Mouse (Mus musculus) CD8-positive naive resting alpha-beta T cell, adult 2 months (primary cell): ENCODE measurements around the gene Fars2.
"Not testable (repeated sequence)": the region's sequence is repeated elsewhere in the genome, so short reads cannot be mapped to it uniquely, and the experiment has no call there.

Source experiments
- DNase-seq, 2 experiments: peaks; one replicate each; pipeline ENCODE4 v3.0.0; 2022; ENCODE audit warnings: low read depth in 2 of 2, low spot score in 2 of 2

Fars2 gene

DNA sequence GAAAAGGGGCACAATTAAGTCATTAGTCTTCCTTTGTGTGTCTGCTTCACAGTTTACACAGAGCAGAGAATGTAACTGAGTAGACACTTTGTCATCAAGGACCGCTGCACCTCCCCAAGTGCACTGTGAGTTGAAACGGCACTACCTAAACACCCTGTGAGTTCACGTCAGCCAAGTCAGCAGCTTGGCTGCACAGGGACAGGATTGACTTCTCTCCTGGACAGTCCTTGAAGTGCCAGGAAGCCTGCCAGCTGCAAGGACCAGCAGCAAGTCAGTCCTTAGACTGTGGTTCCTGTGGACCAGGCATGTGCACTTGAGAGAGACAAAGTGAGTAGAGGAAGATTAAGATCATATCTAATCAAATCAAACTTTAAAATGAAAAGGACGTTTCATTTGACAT, 330.7 kb downstream of the Fars2 start:
- no peak for DNase-seq

DNA sequence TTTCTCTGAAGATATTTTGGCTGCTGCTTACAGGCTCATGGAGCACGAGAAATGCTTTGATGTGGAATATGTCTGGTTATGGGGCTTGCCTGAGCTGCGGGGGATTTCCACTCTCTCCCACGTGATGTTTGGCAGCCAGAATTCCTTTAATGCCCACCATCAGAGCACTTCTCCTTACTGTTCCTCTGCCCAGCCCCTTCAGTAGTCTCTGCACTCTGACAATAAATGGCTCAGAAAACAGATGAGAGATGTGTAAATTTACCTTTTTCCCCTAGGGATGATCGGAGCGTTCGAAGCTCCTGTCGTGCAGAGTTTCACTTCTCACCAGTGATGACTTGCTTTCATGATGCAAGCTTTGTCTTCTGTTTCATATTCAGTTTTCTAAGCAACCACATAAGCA, 331.4 kb downstream of the Fars2 start:
- no peak for DNase-seq

DNA sequence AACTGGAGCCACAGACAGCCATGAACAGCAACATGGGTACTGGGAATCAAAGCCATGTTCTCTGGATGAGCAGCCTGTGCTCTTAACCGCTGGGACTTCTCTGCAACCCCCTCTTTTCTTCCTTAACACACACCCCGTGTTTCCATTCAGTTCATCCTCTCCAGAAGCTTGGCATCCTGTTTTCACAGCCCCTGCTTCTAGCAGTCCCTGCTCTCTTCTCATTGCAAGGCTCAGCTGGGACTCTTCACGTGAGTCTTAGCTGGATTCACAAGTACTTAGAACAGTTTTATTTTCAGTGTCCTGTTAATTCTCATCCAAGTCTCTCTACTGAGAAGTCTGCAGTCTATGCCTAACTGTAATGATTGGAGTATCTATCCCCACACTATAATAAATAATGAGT, 334.2 kb downstream of the Fars2 start:
- no peak for DNase-seq

DNA sequence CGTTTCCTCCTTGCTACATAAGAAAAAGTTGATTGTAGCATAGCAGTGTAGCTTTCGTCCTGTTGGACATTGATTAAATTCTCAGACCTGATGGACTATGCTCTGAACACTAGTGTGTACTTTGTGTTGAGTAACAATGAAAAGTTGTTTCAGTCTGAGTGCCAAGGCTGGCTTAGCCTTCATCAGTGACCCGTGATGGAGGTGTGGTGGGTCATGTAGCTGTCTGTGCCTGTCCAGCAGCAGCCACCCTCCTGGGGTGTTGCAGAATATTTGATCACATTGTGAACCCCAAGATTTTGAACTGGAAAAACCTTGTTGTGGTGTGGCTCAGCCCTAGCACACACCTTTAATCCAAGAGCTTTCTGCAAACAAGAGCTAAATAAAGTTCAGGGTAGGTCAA, 343.3 kb downstream of the Fars2 start:
- no peak for DNase-seq

DNA sequence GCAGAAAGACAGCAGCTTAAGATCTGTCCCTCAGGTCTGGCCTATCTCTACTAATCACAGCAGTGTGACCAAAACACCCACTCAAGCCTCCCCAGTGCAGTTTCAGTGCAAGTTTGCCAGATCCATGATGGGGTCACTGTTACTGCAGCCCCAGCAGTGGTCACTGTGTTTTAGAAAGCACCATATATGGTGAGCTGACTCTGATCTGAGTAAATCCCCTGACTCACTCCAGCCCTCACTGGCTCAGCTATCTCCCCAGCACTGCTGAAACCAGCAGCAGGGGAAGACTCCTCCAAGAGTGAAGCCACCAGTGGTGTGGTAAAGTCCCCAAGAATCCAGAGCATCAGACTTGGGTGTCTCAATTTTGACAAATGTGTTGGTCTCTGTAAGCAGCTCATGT, 346.5 kb downstream of the Fars2 start:
- DNase-seq, result no peak

DNA sequence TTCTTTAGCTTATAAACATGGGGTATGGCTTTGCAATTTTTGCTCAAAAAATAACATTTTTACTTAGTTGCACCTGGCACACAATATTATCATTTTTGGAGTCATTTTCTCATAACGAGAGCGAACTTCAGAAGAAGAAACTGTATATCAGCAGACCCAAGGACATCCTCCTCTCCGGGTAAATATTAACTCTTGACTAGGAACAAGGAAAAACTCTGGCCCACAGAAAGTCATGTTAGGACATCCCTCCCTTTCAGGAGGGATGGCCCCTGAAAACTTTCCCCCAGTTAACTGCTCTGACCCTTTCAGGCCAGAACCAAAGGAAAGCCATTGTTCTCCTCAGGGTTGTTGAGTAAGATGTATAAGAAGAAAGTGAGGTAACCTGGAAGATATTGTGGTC, 348.9 kb downstream of the Fars2 start:
- DNase-seq, result not testable (repeated sequence)

DNA sequence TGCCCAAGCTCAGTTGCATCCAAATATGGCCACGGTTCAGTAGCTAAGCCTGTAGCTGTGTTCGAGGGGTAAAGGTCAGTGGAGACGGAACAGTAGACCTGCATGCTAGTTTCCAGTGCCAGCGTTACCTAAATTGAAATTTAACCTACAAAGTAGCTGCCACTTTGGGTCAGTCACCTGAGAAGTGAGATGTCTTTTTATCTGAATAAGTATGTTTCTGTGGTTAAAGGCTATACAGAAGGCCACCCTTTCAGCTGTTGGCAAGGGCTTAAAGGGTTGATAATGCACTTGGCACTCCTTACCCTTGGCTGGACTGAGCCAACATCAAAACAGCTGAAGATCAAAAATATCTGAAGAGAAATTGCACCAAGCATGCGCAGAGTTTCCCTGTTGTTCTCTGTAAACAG, 349.3 kb downstream of the Fars2 start:
- DNase-seq, result no peak

DNA sequence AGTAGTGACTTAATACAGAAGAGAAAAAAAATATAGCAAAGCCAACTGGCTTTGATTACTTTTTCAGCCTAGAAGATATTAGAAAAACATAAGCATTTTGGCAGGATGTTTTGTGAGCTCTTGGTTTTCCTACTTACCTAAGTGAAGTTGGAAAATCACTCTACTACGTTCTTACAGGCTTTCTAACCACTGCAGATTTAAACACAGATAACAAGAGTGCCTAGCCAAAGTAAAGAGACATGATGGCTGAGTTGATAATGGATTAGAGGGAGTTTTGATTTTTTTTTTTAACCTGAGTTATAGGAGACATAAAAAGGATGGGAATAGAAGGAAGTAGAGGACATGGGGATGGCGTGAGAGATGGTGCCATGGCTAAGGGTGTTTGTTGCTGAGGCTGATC, 350.6 kb downstream of the Fars2 start:
- no peak for DNase-seq

DNA sequence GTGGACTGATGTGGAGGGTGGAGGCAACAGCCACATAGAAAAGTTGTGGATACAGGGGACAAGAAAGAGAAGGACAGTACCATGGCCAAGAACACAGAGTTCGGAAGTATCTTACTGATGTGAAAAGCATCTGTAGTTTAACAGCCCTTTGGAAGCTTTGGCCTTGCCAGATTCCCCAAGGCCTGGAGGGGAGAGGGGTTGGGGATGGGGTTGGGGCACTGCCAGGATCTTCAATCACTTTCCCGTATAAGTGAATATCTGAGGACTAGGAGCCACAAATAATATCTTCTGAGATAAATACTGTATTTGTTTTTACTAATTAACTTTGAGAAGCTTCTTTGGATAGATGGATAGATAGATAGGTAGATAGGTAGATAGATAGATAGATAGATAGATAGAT, 351.8 kb downstream of the Fars2 start:
- no peak for DNase-seq

DNA sequence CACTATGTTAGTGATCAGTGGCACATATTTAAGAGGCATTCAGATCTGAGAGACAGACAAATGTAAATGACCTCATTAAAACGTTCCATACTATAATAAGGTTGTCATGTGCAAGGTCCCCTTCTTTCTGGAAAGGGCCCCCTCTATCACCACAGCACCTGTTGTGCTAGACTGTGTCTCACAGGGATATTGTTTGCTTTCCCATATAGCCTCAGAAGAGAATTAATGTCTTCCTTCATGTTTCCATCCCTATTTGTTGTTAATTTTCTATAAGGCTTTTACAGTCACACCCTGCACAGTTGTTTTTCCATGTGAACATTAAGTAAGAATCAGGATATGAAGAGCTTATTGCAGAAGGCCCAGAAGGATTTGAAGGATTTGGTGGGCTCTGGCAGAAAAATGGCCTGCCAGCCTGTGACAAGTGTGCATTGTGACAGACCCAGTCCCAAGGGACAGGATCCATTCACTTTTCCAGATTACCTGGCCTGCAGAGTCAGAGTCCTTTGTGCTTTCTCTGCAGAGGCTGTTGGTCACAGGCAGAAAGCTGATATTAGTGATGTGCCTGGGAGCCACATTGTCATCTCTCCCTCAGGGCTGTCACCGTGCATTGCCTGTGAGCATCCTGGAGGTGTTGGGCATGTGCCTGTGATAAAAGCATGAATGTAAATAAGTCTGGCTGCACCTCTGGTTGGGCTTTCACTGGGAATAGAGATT, 352.4 kb downstream of the Fars2 start:
- no peak for DNase-seq

DNA sequence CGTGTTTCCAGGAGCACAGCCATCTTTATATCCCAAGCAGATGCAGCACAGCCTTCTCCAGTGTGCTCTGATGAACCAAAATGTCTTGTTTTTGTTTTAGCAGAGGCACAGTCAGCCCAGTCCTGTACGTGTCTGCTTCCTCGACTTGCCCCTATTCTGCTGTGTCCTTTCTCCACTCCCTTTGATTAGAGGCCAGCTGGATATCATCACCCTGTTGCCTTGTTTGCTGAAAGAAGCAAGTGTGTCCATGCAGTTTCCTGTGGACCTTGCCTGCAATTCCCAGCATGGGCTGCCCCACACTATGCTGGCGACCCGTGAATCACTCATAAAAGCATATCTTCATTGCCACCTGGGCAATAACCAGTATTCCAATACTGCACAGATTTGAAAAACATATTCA, 360.4 kb downstream of the Fars2 start:
- DNase-seq, result no peak

DNA sequence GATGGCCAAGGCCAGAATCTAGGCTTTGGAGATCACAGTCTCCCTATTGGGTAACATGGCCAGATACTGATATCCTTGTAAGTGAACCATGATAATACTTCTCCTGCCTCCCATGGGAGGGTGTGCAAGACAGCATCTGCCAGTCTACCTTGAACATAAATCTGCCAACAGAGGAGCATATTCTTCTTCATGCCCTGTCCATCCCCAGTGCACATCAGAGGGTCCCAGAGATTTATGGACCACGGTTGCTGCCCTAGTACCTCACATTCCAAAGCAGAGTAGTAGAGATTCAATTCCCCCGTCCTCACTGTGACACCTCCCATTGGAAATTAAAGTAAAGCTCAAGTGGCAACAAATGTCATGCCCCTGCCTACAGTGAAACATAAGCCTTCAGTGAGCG, 361.0 kb downstream of the Fars2 start:
- DNase-seq, result no peak

DNA sequence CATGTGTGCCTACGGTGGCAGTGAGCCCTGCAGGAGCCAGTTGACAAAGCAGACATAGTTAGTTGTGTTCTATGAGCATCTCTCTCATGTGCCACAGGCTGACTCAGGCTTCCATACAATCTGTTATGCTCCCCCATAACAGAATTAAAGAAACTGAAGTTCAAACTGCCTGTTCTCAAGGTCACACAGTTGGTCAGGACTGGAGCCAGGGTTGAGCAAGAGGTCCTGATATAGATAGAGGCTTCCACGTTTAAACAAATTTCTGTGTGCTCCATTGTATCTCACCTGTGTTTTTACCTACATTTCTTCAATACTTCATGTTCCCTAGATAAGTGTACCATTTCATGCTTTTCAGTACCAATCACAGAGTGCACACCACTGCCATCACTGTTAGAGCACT, 362.9 kb downstream of the Fars2 start:
- no peak for DNase-seq

DNA sequence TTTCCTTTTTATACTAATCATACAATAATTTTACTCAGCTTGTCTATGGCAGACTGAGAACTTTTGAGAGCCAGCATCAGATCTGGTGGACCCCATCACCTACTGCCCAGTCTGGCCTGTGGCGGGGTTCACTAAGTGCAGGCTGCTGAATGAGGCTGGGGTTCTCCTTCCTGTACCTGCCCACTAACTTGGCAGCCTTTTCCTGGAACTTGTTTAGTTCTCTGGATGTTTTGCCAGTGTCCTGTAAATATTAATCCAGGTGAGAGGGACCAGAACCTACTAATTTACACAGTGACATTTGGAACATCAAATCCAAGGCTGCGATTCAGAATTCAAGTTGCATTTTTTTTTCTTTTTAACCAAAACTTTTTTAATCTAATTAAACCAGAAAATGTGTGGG, 367.2 kb downstream of the Fars2 start:
- no peak for DNase-seq

DNA sequence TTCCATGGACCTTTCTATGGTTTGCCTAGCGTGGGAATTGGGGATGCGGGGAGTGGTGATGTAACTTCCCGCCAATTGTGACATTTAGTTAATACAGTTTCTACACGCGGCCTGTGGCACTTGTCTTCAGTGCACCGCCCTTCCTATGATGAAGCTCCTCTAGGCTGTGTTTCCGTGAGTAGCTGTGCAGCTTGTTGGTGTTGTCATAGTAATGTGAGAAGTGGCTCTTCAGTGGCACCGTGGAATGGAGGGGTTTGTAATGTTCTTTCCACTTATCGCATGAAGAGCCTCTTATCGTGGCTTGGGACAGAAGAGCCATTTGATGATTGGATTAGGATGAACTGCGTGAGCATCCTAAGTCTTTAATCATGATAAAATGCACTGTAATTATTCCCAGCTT, 369.5 kb downstream of the Fars2 start:
- no peak for DNase-seq

DNA sequence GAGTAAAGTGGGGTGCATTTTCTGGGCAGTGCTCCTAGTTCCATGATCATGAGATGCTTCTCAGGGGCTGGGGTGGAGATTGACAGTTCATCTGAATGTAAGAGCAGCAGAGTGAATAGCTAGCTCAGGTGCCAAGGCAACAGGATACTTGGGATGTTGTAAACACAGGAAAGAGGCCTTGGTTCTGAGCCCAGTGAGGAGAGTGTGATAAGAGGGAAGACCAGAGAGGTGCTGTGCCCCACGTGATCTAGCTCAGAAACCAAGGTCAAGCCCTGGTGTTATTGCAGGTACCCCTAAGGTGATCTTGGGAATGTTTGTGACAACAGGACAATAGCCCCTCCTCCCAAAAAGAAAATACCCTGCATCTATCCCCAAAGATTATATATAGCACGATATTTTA, 372.2 kb downstream of the Fars2 start:
- no peak for DNase-seq

DNA sequence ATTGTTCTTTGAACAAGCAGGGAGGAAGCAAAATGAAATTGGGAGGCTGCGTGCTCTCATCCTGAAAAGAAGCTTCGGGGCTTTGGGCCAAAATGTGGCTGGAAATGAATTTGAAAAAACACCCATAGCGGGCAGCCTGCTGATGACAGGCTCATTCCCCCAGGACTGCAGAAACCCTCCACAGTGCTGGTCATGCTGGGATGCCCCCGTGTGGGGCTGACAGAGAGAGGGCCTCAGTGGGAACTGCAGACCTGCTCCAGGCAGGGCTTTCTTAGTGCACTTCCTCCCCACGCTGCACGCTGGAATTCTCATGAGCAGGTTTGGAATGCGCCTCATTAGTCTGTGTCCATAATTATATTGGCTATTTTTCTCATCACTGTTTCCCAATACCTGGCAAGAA, 373.4 kb downstream of the Fars2 start:
- DNase-seq, result no peak

DNA sequence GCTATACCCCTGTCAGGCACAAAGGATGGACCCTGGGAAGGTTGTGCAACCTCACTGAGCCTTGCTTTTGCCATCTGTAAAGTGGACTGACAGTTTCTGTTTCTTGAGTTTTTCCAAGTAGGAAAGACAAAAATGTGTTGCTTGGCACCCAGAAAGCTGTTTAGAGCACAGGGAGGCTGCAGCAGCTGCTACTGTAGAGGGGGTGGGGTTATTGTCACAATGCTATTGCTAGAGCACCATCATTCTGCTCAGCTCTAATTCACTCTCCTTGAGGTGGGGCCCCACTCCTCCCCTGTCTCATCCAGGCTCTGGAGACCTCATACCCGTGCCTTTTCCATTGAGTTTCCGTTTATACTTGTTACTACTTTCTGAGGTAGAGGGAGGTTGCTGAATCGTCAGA, 375.2 kb downstream of the Fars2 start:
- DNase-seq, result no peak

DNA sequence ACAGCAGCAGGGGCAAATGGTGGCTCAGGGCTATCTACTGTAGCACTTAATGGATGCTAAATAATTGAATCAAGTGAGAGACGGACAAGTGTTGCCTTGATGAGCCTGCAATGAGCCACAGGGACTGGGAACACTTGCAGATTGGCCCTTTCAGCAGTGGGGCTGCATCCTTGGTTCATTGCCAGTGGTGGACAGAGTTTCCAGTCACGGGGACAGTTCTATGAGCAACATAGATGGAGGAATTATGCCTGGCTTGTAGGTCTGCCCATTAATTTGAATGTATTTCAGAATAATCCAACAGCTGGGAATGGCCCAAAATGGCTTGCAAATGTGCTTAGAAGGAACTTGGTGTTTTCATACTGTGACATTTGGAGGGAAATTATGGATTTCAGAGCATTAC, 376.1 kb downstream of the Fars2 start:
- no peak for DNase-seq

DNA sequence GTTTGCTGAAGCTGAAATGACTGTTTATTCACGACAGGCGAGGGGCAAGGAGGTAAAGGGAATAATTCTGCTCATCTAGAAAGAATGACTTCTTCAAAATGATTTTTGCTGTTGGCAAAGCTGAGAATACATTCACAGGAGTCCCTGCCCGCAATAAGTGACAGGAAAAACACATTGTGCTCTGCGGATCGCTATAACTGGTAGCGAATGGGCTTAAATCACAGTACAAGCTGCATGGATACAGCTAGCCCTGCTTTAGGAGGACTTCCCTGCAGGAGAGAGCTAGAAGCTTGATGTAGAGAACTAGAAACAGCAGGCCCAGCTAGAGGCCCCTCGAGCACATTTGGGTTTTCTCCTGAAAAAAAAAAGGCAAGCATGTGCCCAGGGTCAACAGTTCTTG, 376.6 kb downstream of the Fars2 start:
- DNase-seq, result no peak

DNA sequence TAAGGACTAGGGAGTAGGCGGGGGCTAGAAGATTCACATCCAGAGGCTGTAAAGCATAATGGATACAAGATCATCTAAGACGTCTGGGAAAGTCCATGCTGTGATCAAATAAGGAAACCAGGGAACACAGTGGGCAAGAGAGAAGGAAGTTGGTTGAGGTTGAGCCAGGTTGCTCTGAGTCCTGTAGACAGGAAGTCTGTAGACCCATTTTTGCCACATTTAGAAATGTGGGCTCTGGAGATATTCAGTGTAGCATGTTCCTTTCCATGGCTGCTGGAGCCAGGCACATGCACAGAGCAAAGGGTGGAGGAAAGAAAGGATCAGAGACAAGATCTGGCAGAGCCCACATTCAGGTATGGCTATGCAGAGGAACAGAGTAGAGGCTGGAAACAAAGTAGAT, 378.8 kb downstream of the Fars2 start:
- no peak for DNase-seq

DNA sequence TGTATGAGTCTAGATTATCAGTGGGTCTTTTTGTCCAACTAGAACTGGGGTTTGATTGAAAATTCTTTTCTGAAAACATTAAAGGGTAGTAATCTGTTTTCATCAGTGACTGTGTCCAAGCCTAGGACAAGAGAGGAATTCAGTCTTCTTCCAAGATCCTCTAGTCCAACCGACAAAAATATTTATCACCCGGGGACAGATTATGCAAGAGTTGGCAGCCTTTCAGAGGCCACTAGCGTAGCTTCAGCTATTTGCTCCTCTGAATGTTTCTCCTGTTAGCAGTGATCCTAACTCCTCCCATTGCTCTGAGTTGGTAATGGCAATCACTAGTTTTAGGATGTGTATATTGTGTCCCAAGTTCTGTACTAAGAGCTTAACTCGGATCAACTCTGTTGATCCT, 380.1 kb downstream of the Fars2 start:
- no peak for DNase-seq

DNA sequence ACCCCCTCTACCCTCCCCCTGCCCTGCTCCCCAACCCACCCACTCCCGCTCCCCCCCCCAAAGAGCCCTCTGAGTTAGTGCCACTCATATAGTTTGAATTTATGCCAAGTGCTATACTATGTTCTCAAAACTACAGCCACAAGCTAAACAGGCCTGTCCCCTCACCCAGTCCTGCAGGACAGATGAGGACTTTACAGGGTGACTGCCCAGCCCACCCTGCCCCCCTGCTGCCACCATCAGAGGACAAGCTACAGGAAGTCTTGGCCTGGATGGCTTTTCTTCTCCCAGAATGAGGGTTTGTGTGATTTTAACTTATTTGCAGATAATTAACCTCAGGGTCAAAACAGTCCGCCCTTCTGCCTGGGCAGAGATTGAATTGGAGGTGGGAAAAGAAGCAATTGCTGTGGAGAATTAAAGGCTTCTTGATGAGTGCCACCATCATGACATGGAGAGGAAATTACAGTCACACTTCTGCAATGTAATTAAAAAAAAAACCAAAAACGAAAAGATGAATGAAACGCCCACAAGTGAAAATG, 383.2 kb downstream of the Fars2 start:
- no peak for DNase-seq

DNA sequence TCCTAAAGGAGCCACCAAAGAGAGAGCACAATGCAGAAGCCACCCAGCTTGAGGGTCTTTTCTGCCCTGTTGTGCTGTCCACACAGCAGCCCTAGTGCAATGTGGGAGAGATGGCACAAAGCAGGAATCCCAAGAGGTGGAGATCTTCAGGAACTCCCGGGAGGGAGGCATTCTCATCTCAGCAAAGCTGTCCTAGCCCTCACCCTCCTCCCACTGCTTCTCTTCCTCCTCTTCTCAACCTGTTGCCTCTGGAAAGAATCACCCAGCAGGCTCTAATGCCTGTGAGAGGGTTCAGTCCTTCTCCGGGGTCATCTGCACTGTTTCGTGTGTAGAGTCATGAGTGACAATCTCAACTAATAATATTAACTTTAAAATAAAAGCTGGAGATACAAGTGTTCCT, 386.3 kb downstream of the Fars2 start:
- DNase-seq, result no peak
